Mouse (Mus musculus): Measurements from ENCODE around the gene Tead3. TPM values are rescaled to one million over a fixed set of nuclear protein-coding genes. Genes with fewer than 3 reads are reported as not detected.
"Not testable (repeated sequence)": the region's sequence is repeated elsewhere in the genome, so short reads cannot be mapped to it uniquely, and the experiment has no call there.

Gene Tead3
- total RNA-seq, 2 experiments from 2014 or later: 0.20 TPM; not detected in 1

DNA sequence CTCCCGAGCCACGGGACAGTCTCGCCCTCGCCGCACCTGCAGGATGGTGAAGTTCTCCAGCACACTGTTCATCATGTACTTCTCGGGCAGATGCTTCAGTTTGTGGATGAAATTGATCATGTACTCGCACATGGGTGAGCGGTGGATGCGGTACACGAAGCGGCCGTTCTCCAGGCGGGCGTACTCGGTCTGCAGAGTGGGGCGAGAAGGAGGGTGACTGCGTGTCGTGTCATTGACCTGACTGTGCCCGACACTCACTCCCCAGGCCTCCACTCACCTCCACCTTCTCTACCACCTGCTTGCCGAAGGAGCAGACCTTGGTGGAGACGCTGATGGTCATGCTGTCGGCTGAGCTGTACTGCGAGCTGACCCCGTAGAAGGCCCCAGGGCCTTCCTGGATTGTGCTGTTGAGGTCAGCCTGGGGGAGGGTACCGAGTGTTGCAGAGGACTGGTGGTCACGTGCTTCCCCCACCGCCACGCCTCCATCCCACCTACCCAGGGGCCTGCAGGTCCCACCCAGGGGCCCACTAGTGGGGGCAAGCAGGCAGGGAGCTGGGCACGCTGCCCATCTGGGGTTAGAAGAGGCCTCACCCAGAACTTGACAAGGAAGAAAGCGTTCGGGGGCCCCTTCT lies 17.6 kb downstream of the Tead3 start:
- ATAC-seq (replicated peaks; ENCODE audit: low FRiP score, low TSS enrichment, poor library complexity, severe bottlenecking): 0 out of 2 replicates have a peak, but pooled peaks have one; percentile 5

DNA sequence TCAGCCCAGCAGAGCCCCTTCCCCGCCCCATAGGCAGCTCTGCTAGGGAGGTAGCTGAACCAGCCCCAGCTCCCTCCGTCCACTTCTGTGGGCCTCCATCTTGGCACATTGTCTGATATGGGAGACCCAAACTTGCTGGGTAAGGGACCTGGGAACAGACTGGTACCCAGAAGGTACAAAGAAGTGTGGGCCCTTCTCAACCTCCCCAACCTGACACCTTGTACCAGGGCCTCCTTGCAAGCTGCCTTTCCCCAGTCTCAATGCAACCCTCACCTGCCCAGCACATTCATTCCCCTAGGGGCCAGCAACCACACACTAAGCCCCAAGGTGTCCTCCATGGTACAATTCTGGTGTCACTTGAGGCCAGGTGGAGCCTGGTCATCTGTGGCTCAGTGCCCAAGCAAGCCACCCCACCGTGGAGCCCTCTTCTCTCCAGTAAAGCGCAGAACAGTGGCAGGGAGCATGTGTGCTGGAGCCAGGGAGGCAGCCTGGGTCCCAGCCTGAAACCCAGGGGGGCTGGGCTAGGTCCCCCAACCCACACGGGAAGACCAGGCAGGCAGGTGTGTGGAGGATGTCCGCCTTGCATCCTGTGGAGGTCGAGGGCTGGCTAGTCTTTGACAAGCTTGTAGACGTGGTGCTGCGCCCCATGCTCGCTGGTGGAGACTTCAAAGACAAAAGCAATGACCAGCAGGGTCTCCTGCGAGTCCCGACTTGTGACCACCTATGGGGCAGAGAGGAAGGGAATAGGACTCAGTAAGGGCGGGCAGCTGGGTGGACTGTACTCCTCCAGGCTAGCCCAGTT lies 18.3 kb downstream of the Tead3 start:
- no peak for ATAC-seq (replicated peaks; ENCODE audit: low FRiP score, low TSS enrichment, poor library complexity, severe bottlenecking)

DNA sequence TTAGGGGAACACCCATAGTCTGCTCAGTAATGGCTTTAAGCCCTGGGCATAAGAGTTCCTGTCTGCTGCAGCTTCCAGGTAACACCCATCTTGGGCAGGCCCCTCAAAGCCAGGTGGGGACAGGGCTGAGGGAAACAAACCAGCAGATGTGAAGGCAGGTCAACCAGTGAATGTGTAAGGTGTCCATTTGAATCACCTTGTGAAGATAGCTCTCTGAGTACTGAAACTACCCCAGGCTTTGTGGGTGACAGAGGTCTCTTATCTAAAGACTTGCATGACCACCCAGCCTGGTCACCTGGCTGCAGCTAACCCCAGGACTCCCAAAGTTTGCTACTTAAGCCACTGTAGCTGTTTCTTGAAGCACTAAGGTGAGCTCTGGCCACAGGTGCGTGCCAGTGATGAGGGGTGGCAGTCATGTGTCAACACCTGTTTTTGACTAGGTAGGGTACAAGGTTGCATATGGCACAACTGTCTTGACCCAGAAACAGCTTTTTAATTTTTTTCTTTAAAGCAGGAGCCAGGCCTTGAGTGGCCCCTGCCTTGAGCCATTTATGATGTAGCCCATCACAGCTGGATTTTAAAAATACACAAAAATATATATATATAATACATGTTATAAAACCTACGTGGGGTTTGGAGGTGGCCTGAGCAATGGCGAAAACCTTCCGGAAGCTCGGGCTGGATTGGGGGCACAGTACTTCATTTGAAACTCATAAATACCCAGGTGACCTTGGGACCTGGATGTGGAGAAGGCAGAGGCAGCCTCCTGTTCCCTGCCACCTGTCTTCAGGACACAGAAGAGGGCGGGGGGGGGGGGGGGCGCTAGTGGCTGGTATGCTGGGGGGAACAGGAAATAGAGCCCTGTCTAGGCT lies 19.1 kb downstream of the Tead3 start:
- ATAC-seq (replicated peaks; ENCODE audit: low FRiP score, low TSS enrichment, poor library complexity, severe bottlenecking): no peak

DNA sequence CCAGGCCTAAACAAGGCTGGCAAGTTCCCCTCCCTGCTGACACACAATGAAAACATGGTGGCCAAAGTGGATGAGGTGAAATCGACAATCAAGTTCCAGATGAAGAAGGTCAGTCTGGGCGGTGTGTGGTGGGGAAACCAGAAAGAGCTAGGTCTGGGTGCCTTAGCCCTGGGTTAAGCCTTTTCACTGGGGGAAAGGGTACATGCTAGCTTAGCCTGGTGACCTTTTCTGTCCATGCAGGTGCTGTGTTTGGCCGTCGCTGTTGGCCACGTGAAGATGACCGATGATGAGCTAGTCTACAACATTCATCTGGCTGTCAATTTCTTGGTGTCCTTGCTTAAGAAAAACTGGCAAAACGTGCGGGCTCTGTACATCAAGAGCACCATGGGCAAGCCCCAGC lies 20.0 kb downstream of the Tead3 start:
- ATAC-seq (replicated peaks; ENCODE audit: low FRiP score, low TSS enrichment, poor library complexity, severe bottlenecking): not testable (repeated sequence)

DNA sequence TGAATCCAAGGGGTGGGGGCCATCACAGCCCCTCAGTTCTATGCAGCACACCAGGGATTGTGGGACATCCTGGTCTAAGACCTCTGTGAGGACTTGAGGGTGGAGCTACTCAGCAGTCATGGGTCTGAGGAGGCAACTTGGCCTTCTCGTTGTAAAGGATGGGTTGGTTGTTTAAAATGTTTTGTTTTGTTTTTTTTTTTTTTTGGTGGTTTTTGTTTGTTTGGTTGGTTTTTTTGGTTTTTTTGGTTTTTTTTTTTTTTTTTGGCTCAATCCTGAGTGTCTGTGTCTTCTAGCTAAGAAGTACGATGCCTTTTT lies 20.4 kb downstream of the Tead3 start:
- no peak for ATAC-seq (replicated peaks; ENCODE audit: low FRiP score, low TSS enrichment, poor library complexity, severe bottlenecking)

DNA sequence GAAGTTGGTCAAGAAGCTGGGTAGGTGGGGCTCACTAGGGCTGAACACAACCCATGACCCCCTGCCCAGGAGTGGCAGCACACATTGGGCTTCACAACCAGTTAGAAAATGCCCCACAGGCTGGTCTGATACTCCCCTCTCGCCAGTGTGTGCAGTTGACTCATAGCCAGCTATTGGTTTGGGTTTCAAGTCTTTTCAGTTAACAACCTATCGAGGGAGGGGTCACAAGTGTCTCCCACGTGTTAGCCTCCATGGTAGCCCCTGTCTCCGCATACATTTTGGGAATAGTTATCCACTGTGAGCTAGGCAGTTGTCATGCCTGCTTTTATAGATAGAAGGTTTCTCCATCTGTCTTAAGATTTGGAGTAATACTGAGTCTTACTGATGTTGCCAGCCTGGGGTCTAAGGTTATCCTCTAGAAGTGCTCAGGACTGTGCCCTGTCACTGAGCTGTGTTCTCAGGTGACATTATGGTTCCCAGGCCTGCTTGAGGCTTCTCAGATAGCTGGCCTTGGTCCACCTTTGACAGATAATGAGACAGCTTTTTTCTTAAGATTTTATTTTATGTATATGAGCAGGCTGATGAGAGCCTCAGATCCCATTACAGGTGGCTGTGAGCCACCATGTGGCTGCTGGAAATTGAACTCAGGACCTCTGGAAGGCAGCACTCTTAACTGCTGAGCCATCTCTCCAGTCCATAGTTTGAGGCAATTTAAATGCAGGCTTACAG lies 20.9 kb downstream of the Tead3 start:
- ATAC-seq (replicated peaks; ENCODE audit: low FRiP score, low TSS enrichment, poor library complexity, severe bottlenecking): no peak

DNA sequence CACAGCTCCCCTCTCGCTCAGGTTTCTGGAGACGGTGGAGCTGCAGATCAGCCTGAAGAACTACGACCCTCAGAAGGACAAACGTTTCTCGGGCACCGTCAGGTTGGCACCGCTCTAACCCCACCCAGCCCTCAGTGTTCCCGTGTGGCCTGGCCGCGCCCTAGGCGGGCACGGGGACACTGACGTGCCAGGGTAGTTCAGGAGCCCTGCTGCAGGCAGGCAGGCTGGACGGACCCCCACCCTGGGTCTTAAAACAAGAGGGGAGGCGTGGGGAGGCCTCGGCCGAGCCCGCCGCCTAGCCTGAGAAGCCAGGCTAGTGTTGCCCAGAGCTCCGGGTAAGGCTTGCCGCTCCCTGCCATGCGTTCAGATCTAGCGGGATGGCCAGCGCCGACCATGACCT lies 21.7 kb downstream of the Tead3 start:
- ATAC-seq (replicated peaks; ENCODE audit: low FRiP score, low TSS enrichment, poor library complexity, severe bottlenecking): no peak; the same call in 1 of the 2 replicates

DNA sequence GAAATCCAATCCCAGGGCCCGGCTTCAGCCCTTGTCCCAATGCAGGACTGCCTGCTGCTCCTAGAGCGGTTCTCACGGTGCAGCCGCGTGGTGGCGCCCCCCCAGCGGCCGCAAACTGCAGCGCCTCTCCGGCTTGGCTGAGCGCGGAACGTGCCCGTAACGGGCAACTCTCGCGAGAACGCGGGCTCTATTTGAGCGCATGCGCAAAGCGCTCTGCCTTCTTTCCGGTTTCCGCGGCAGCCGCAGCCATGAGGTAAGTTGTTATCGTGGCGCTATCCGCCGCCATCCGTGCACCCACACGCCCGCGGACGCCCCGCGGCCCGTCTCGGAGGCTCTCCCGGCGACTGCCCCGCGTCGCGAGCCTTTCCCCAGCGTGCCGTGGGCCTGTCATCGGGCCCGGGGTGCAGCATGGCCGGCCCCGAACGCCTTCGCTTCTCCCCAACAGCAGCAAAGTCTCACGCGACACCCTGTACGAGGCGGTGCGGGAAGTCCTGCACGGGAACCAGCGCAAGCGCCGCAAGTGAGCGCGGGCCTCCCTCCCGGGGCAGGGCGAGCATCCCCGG lies 22.2 kb downstream of the Tead3 start, which contains the start of gene Rpl10a:
TSS of gene Rpl10a (plus strand) at position 106 of the 563 bp plus-strand sequence.
- peak; percentile 80 for ATAC-seq (replicated peaks; ENCODE audit: low FRiP score, low TSS enrichment, poor library complexity, severe bottlenecking)

DNA sequence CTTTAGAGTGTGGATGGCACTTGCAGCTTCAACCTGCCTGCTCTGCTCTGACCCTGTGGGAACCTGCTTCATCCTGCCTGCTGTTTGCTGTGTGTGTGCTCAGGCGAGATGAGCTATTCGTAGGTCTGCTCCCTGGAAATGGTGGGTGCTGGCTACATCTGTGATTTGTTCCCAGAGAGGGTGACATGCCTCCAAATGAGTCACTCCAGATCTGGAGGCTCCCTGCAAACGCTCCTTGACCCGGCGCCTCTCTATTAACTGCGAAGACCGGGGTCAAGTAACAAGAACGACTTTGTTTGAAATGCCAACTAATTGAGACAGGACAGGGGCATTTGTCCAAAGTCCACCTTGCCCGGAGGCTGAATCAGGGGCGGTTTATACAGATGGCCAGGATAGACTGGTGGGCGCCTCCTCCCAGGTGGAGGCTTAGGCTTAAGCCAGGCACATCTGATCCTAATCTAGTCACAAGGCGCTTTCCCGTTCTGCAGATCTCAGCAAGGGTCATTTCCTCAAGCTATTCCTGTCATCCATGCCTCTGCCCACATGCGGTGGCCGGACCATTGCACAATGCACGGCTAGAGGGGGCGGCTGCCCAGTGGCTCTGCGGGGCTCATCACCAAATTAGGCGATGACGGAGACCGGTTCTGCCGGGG lies 22.8 kb downstream of the Tead3 start:
- 0 out of 2 replicates have a peak, but pooled peaks have one; percentile 2 for ATAC-seq (replicated peaks; ENCODE audit: low FRiP score, low TSS enrichment, poor library complexity, severe bottlenecking)

DNA sequence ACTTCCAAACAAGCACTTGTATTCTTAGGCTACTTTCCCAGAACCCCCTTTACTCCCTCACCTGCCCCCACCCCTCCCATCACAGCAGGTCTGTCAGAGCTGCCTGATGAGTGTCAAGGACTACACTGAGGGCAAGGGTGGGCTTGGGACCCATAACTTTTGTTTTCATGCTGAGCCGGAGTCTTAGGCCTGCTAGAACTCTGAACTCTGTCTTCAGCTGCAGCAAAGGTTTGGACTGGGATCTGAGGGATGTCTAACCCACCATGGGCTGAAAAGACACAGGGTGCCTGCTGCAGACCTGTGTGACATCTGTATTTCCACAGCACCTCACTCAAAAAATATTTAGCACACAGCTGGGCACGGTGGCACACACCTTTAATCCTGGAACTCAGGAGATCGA lies 23.7 kb downstream of the Tead3 start:
- no peak for ATAC-seq (replicated peaks; ENCODE audit: low FRiP score, low TSS enrichment, poor library complexity, severe bottlenecking)

DNA sequence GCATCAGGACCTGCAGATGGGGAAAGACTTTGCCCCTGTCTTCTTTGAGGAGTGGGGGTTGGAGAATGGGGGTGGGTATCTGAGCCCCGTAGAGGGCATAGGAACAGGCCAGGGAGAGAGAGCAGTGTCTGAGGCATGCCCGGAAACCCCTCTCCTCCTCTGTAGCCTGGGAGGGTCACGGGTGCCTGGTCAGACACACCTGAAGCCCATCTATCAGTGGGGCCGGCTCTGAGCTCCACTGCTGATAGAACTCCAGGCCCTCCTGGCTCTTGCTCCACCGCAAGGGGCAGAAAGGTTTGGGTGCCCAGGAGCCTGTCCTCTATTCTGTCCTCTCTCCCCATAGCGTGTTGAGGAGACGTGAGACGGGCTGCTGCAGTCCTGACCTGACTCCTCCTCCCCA lies 24.9 kb downstream of the Tead3 start:
- no peak for ATAC-seq (replicated peaks; ENCODE audit: low FRiP score, low TSS enrichment, poor library complexity, severe bottlenecking)

DNA sequence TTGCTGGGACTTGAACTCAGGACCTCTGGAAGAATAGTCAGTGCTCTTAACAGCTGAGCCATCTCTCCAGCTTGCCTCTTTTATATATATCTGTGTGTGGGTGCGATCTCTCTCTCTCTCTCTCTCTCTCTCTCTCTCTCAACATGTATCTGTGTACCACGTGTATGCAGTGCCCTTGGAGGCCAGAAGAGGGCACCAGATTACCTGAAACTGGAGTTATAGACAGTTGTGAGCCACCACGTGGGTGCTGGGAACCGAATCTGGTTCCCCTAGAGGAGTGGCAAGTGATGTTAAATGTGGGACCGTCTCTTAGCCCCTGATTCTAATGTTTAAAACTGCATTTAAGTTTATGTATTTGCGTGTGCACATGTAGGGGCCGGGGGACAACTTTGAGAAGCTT lies 26.2 kb downstream of the Tead3 start:
- not testable (repeated sequence) for ATAC-seq (replicated peaks; ENCODE audit: low FRiP score, low TSS enrichment, poor library complexity, severe bottlenecking)

DNA sequence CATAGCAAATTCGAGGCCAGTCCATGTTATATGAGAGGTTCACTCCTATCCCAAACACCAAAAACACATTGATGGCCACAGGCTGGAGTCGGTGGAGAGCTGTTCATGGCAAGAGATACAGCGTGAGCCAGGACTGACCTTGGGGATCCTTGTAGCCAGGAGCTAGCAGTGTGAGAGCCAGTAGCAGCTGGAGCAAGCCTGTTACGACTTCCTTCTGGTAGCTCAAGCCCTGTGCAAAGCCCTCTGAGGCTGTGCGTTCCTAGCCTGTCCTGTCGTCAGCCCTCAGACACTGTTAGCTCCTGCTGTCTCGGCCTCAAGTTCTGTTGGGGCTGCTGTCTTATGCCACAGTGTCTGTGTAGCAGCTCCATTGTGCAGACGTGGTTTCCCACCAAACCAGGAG lies 26.8 kb downstream of the Tead3 start:
- ATAC-seq (replicated peaks; ENCODE audit: low FRiP score, low TSS enrichment, poor library complexity, severe bottlenecking): no peak

DNA sequence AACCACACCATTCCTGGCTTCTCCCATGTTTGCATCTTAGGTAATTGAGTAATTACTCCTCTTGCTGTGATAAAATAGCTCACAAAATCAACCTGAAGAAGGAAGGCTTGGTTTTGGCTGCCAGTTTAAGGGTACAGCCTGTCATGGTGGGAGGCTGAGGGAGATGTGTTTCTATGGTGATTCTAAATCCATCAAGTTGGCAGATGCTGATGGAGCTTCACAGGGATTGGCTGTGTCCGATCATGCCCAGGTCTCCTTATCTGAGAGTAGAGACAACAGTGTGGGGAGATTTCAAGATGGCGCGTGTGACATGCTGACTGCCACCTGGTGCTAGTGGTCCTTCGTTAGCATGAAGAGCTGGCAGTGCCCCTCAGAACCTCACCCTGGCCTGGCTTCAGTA lies 28.9 kb downstream of the Tead3 start:
- ATAC-seq (replicated peaks; ENCODE audit: low FRiP score, low TSS enrichment, poor library complexity, severe bottlenecking): no peak

DNA sequence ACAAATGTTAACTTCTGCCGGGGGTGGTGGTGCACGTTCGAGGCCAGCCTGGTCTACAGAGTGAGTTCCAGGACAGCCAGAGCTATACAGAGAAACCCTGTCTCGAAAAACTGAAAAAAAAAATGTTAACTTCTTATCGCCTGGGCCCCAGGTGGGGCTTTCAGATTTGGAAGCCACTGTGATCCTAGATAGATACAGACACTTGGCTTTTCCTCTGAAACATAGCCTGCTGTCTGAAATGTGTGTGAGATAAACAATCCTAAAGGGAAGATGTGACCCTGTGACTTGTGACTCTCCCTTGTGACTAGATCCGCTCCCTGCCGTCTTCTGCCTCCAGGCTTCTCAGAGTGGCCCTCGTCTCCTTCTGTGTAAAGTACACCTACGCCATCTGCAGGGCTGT lies 32.9 kb downstream of the Tead3 start:
- peak; percentile 53 for ATAC-seq (replicated peaks; ENCODE audit: low FRiP score, low TSS enrichment, poor library complexity, severe bottlenecking)

DNA sequence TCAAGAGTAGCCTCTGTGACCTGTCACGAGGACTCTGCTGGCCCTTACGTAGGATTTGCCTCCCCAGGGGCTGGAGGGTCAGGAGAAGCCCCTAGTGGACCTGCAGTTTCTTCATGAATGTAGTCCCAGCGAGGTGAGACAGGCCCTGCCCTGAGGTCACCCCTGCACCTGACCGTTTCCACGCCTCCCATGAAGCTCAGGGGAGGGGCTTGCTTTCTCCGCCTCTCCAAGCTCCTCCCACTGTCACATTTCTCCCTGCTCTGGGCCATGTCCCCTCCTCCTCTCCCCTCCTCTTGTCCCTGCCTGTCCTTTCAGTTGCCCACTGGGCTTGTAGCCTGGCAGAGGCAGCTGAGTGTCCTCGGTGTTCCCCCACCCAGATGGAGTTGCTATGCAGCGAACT lies 33.5 kb downstream of the Tead3 start:
- ATAC-seq (replicated peaks; ENCODE audit: low FRiP score, low TSS enrichment, poor library complexity, severe bottlenecking): no peak

DNA sequence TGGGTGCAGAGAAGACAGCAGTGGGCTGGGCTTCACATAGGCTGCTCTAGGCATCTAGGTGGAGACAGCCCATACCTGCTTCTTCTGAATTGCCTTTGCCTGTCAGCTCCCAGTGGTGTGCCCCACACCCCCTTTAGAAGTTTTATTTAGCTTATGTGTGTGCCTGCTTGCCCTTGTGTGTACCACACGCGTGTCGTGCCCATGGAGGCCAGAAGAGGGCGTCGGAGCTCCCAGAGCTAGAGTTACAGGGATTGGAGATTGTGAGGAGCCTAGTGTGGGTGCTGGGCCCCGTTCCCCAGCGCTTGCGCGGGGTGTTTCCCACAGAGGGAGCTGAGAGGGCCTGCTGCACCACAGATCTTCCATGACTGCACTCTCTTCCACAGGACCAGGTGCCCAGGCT lies 34.1 kb downstream of the Tead3 start:
- no peak for ATAC-seq (replicated peaks; ENCODE audit: low FRiP score, low TSS enrichment, poor library complexity, severe bottlenecking)

DNA sequence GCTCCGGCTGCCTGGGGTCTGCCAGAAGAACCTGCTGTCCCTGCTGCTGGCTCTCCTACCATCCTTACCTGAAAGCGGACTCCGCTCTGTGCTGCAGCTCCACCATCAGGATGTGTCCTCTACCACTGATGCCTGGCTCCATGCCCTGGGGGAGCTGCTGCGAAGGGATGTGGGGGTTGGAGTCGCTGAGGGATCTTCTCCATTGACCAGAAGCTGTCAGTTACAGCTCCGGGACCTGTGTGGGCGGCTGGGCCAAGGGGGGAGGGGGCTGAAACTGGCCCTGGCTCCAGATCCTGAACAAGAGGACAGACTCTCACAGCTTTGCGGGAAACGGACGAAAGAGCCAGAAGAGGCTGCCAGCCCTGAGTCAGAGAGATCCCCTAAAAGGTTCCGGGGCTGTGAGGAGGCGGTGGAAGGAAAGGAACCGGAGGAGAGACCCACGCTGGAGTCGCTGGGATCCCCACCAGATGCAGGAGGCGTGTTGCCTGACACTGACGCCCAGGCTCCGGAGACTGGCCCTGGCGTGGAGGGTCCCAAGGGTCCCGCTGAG lies 34.9 kb downstream of the Tead3 start:
- ATAC-seq (replicated peaks; ENCODE audit: low FRiP score, low TSS enrichment, poor library complexity, severe bottlenecking): no peak

DNA sequence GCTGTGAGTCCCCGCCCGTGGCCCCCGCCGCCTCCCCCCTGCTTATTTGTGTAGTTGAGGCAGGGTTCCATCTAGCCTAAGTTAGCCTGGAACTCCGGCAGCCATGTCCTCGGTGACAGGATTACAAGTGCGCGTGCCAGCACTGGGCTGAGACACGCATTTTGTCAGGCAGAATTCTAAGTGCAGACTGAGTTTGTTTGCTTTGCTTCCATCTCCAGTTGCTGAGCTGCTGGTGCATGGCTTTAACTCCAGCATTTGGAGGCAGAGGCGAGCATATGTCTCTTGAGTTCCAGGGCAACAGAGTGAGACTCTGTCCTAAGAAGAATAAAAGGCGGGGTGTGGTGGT lies 36.8 kb downstream of the Tead3 start:
- ATAC-seq (replicated peaks; ENCODE audit: low FRiP score, low TSS enrichment, poor library complexity, severe bottlenecking): no peak

All from megakaryocyte-erythroid progenitor cell, adult 5-6 weeks (primary cell).